Mouse (Mus musculus) neural tube, embryonic 15.5 days (tissue): ENCODE results near the gene Mbd5. TPM values are rescaled to one million over a fixed set of nuclear protein-coding genes. Genes with fewer than 3 reads are reported as not detected.

Experiments used
- ATAC-seq: fragments of 200-750 bp; cut with Nextera tagmentation; 2 replicates; pipeline ENCODE4 v1.8.0; 2017; ENCODE audit warnings: mild to moderate bottlenecking, moderate TSS enrichment, moderate library complexity; ENCODE audit not compliant: low FRiP score
- H3K27ac ChIP-seq: fragments of 300-500 bp; sonication (generic); replicated peaks from 2 replicates; pipeline ENCODE4 v1.5.1; 2015; ENCODE audit warnings: mild to moderate bottlenecking, inconsistent platforms
- H3K27me3 ChIP-seq: fragments of 300-500 bp; sonication (generic); replicated peaks from 2 replicates; pipeline ENCODE4 v1.6.1; 2015; ENCODE audit warnings: inconsistent platforms
- H3K36me3 ChIP-seq: fragments of 300-500 bp; sonication (generic); 2 replicates; pipeline ENCODE4 v1.6.1; 2015; ENCODE audit warnings: inconsistent platforms
- H3K4me1 ChIP-seq: fragments of 300-500 bp; sonication (generic); 2 replicates; pipeline ENCODE4 v1.6.1; 2015; ENCODE audit warnings: inconsistent platforms
- H3K4me2 ChIP-seq: fragments of 300-500 bp; sonication (generic); 2 replicates; pipeline ENCODE4 v1.6.1; 2015; ENCODE audit warnings: inconsistent platforms, mild to moderate bottlenecking, moderate library complexity
- H3K4me3 ChIP-seq: fragments of 300-500 bp; sonication (generic); replicated peaks from 2 replicates; pipeline ENCODE4 v1.5.1; 2015; ENCODE audit warnings: mild to moderate bottlenecking, inconsistent platforms
- H3K9ac ChIP-seq: fragments of 300-500 bp; sonication (generic); replicated peaks from 2 replicates; pipeline ENCODE4 v1.6.1; 2015; ENCODE audit warnings: mild to moderate bottlenecking, inconsistent platforms
- H3K9me3 ChIP-seq: fragments of 300-500 bp; sonication (generic); replicated peaks from 2 replicates; pipeline ENCODE4 v1.6.1; 2016; ENCODE audit warnings: inconsistent platforms
- WGBS: fragments of 180-500 bp; shearing (Covaris S2); methylation state at CpG from one replicate; pipeline ENCODE4 v1.1.7; 2015; ENCODE audit warnings: mixed read lengths; 5-methylcytosine and 5-hydroxymethylcytosine counted together
- polyA plus RNA-seq: library from polyadenylated mRNA; unstranded; fragments of >200 nt; fragmentation: Nextera tagmentation; extraction: Ambion mirVana; gene quantifications from 2 replicates; pipeline ENCODE4 v1.2.1, GENCODE M21; 2015

The Mbd5 gene
- polyA plus RNA-seq, 1 experiment from 2014 or later = 35.4 TPM

- ATAC-seq = no peak
- no peaks in the 10 kb centered on the region for H3K4me1 ChIP-seq
- WGBS = 76% methylated on average over 3 of the region's 3 CpGs
Observed at GRCm38 (mm10) chr2:49040481-49040880, 91.2 kb downstream of the Mbd5 start.

GRCm38 (mm10) chr2:49050030-49050429 is 100.7 kb downstream of the Mbd5 start:
- Histone ChIP-seq H3K36me3 (no peaks in the 10 kb centered on the region), H3K27ac (no peak overlapping the region), H3K4me2 (no peak overlapping the region), H3K9ac (no peak overlapping the region), H3K9me3 (no peaks in the 10 kb centered on the region), H3K4me3 (no peak overlapping the region), H3K27me3 (no peaks in the 10 kb centered on the region), H3K4me1 (no peaks in the 10 kb centered on the region)
- WGBS = 97% methylated on average over 4 of the region's 4 CpGs
- no peak for ATAC-seq

More at GRCm38 (mm10) chr2:49040481-49040880, 91.2 kb downstream of the Mbd5 start:
- Histone ChIP-seq H3K27me3 (no peaks in the 10 kb centered on the region), H3K4me2 (no peak overlapping the region), H3K27ac (no peak overlapping the region), H3K9ac (no peak overlapping the region), H3K9me3 (0 out of 2 replicates have a peak, but pooled peaks cover 8% of the 10 kb centered on the region), H3K4me3 (no peak overlapping the region), H3K36me3 (0 out of 2 replicates have a peak, but pooled peaks cover 3% of the 10 kb centered on the region)

DNA sequence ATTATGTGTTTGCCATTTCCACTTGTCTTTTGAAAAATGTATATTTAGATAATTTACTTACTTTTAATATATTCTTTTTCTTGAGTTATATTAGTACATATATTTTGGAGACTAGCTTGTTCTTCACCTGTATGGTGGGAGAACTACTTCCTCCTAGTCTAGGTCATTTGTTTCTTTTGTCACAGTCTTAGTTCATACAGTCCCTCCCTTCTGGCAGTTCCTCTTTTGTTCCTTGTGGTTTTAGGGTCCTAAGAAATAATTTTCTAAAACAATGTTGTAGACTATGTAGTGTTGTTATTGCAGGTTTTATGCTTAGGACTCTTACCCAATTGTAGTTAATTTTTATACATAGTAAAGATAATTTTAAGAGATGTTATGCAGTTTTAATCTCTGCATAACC is 118.6 kb downstream of the Mbd5 start:
- H3K27me3 ChIP-seq = no peaks in the 10 kb centered on the region
- no peaks in the 10 kb centered on the region for H3K4me1 ChIP-seq
- H3K4me3 ChIP-seq = no peak overlapping the region
- H3K9ac ChIP-seq = no peak overlapping the region
- no peaks in the 10 kb centered on the region for H3K36me3 ChIP-seq
- no peaks in the 10 kb centered on the region for H3K9me3 ChIP-seq
- no peak overlapping the region for H3K27ac ChIP-seq
- no peak overlapping the region for H3K4me2 ChIP-seq
- no peak for ATAC-seq

GRCm38 (mm10) chr2:49084966-49085365 is 135.7 kb downstream of the Mbd5 start:
- no peaks in the 10 kb centered on the region for H3K36me3 ChIP-seq

GRCm38 (mm10) chr2:49090771-49091170 is 141.5 kb downstream of the Mbd5 start:
- H3K4me2 ChIP-seq = no peak overlapping the region
- H3K9ac ChIP-seq = no peak overlapping the region
- H3K27me3 ChIP-seq = no peaks in the 10 kb centered on the region
- no peak overlapping the region for H3K27ac ChIP-seq
- H3K4me1 ChIP-seq = no peaks in the 10 kb centered on the region
- H3K4me3 ChIP-seq = no peak overlapping the region
- ATAC-seq = no peak
- H3K9me3 ChIP-seq = no peaks in the 10 kb centered on the region
- 98% methylated on average over 4 of the region's 4 CpGs for WGBS
- H3K36me3 ChIP-seq = no peaks in the 10 kb centered on the region

More at GRCm38 (mm10) chr2:49084966-49085365, 135.7 kb downstream of the Mbd5 start:
- Histone ChIP-seq H3K4me2 (no peak overlapping the region), H3K9me3 (no peaks in the 10 kb centered on the region), H3K27me3 (no peaks in the 10 kb centered on the region), H3K27ac (no peak overlapping the region), H3K4me3 (no peak overlapping the region), H3K9ac (no peak overlapping the region), H3K4me1 (no peaks in the 10 kb centered on the region)
- 84% methylated on average over 4 of the region's 4 CpGs for WGBS
- no peak for ATAC-seq

GRCm38 (mm10) chr2:49096765-49097164 is 147.5 kb downstream of the Mbd5 start:
- Histone ChIP-seq H3K36me3 (peaks cover 6% of the 10 kb centered on the region), H3K9me3 (no peaks in the 10 kb centered on the region), H3K9ac (no peak overlapping the region), H3K4me1 (no peaks in the 10 kb centered on the region), H3K27me3 (no peaks in the 10 kb centered on the region), H3K4me3 (no peak overlapping the region), H3K27ac (no peak overlapping the region), H3K4me2 (no peak overlapping the region)
- no peak for ATAC-seq

DNA sequence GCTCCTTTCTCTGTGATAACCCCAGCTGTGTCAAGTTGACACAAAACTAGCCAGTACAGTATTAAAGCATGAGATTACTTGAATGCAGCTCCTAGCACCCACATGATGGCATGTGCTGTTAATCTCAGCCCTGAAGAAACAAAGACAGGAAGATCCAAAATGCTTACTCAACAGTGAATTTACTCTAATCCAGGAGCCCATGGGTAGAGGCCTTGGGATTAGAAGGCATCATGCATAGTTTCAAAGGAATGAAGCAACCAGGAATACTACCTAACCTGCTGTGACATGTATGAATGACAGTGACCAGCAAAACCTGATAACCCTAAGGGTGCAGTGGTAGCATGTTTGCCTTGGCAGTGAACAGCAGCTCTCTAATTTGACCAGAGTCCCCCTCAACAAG is 159.6 kb downstream of the Mbd5 start:
- Histone ChIP-seq H3K9ac (no peak overlapping the region), H3K4me2 (no peak overlapping the region), H3K27me3 (no peaks in the 10 kb centered on the region), H3K27ac (no peak overlapping the region), H3K36me3 (no peaks in the 10 kb centered on the region; the same call in 1 of the 2 replicates), H3K4me1 (no peaks in the 10 kb centered on the region), H3K4me3 (no peak overlapping the region), H3K9me3 (no peaks in the 10 kb centered on the region)
- no peak for ATAC-seq

DNA sequence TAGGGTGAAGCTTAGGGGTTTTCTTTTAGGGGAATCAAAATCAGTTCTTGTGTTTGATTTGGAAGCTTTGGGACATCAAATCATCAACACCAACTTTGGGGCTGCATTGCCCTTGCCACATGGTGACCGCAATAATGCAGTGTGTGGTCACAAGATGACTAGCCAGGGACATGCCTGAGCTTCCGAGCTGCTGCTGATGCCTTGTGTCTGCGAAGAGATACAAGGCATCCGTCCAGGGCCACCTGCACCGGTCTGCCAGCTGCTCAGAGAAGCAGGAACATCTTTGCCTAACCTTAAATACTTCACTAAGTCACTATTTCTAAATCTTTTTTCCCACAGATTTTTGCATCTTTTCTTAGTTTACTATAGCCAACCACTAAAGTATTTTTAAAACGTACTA is 170.6 kb downstream of the Mbd5 start:
- H3K9me3 ChIP-seq = no peaks in the 10 kb centered on the region

DNA sequence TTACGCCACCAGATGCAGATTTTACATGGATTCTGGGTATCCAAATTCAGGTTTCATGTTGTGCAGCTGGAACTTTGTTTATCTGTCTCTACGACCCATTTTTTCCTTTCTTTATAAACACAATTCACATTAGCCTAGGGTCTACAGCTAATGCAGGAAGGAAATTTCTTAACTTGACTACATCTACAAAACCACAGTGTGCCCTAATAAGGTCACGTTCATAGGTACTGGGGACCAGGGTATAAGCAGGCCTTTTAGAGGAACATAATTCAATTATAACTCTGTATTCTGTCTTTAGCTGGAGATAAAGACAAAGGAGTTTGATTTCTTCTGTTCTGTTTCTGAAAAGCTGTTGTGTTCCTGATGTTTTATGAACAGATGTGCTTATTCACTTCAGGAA is 172.3 kb downstream of the Mbd5 start:
- no peaks in the 10 kb centered on the region for H3K36me3 ChIP-seq
- H3K27ac ChIP-seq = no peak overlapping the region
- H3K27me3 ChIP-seq = no peaks in the 10 kb centered on the region
- no peak for ATAC-seq
- 94% methylated on average over 3 of the region's 3 CpGs for WGBS
- no peak overlapping the region for H3K4me3 ChIP-seq
- no peak overlapping the region for H3K4me2 ChIP-seq
- H3K9ac ChIP-seq = no peak overlapping the region
- H3K4me1 ChIP-seq = no peaks in the 10 kb centered on the region
- H3K9me3 ChIP-seq = no peaks in the 10 kb centered on the region

More for the DNA sequence above, 170.6 kb downstream of the Mbd5 start:
- no peak overlapping the region for H3K27ac ChIP-seq
- no peaks in the 10 kb centered on the region for H3K4me1 ChIP-seq
- no peaks in the 10 kb centered on the region for H3K36me3 ChIP-seq
- H3K27me3 ChIP-seq = no peaks in the 10 kb centered on the region
- H3K4me2 ChIP-seq = no peak overlapping the region
- no peak overlapping the region for H3K9ac ChIP-seq
- no peak overlapping the region for H3K4me3 ChIP-seq
- WGBS = 93% methylated on average over 6 of the region's 6 CpGs
- no peak for ATAC-seq

GRCm38 (mm10) chr2:49142186-49142585 is 192.9 kb downstream of the Mbd5 start:
- no peak for ATAC-seq
- Histone ChIP-seq H3K4me1 (no peaks in the 10 kb centered on the region), H3K4me2 (no peak overlapping the region), H3K27ac (no peak overlapping the region), H3K9ac (no peak overlapping the region), H3K4me3 (no peak overlapping the region), H3K27me3 (no peaks in the 10 kb centered on the region), H3K36me3 (no peaks in the 10 kb centered on the region), H3K9me3 (no peaks in the 10 kb centered on the region)
- WGBS = 73% methylated on average over 3 of the region's 3 CpGs

GRCm38 (mm10) chr2:49153649-49154048 is 204.3 kb downstream of the Mbd5 start:
- Histone ChIP-seq H3K9ac (no peak overlapping the region), H3K9me3 (no peaks in the 10 kb centered on the region), H3K36me3 (no peaks in the 10 kb centered on the region), H3K4me3 (no peak overlapping the region), H3K4me1 (no peaks in the 10 kb centered on the region), H3K4me2 (no peak overlapping the region), H3K27ac (no peak overlapping the region), H3K27me3 (no peaks in the 10 kb centered on the region)
- no peak for ATAC-seq
- 81% methylated on average over 1 of the region's 1 CpGs for WGBS

GRCm38 (mm10) chr2:49160232-49160947 is 211.1 kb downstream of the Mbd5 start:
- ATAC-seq = no peak
- Histone ChIP-seq H3K4me2 (no peak overlapping the region), H3K4me1 (no peaks in the 10 kb centered on the region), H3K36me3 (peaks cover 6% of the 10 kb centered on the region), H3K4me3 (no peak overlapping the region), H3K27me3 (no peaks in the 10 kb centered on the region), H3K27ac (no peak overlapping the region), H3K9ac (no peak overlapping the region), H3K9me3 (no peaks in the 10 kb centered on the region; the same call in 1 of the 2 replicates)
- 84% methylated on average over 5 of the region's 5 CpGs for WGBS
